In genomic region chr4:118758637-118759036, GRCm38 (mm10) we compare ENCODE assay signal across 18 mouse cellular contexts. TPM values are rescaled to one million over a fixed set of nuclear protein-coding genes. Genes with fewer than 3 reads are reported as not detected.
DNase-seq lines count a peak whose midpoint lies in the region.
"Had no signal": no experiment of that assay in that cellular context is flagged by ENCODE, and none has a peak within 500 bp of the region (broad histone marks: within the 10 kb centered on the region; RNA-seq: fewer than 3 reads in every experiment).

TSS of gene Olfr1338 (minus strand) at chr4:118758737.

- no peak for DNase-seq in gonadal fat pad, adult 2 months (ENCODE audit: low read depth)
- DNase-seq in spleen, postnatal 14 days (ENCODE audit: low spot score in 2 of 2) = no peak
- DNase-seq: adrenal gland, adult 2 months; adrenal gland, adult 8-10 months; adrenal gland, postnatal 10 days; adrenal gland, postnatal 14 days; adrenal gland, postnatal 25 days; adrenal gland, postnatal 36 days; B cell, adult 2 months; cerebellum, adult 11 months; cerebellum, adult 11-12 months; cerebellum, adult 18-20 months; cerebellum, adult 2 months had no signal

RNA-seq across cellular contexts. Expression of gene Olfr1338, which starts in this region (rescaled TPM):
- 8.5 and 10.8 TPM in 2 replicates for polyA plus RNA-seq in gonadal fat pad, adult 2 months (2012; rRNA removed)
- polyA plus RNA-seq: adrenal gland, adult 2 months; brain, embryonic 14.5 days; C2C12; CD4-positive, CD25-positive, alpha-beta regulatory T cell, adult 4 months; cerebellum, adult 2 months; G1E; Patski had no signal
